Mouse (Mus musculus) midbrain, embryonic 15.5 days (tissue): Measurements from ENCODE around the gene Ccdc34. TPM values are rescaled to one million over a fixed set of nuclear protein-coding genes. Genes with fewer than 3 reads are reported as not detected.

Experiments used
- ATAC-seq: fragments of 200-750 bp; cut with Nextera tagmentation; replicated peaks from 2 replicates; pipeline ENCODE4 v1.8.0; 2017; ENCODE audit warnings: moderate TSS enrichment
- H3K27ac ChIP-seq: fragments of 300-500 bp; sonication (generic); 2 replicates; pipeline ENCODE4 v1.5.1; 2015; ENCODE audit warnings: mild to moderate bottlenecking, inconsistent platforms
- H3K27me3 ChIP-seq: fragments of 300-500 bp; sonication (generic); replicated peaks from 2 replicates; pipeline ENCODE4 v1.6.1; 2015; ENCODE audit warnings: inconsistent platforms
- H3K36me3 ChIP-seq: fragments of 300-500 bp; sonication (generic); replicated peaks from 2 replicates; pipeline ENCODE4 v1.6.1; 2015; ENCODE audit warnings: inconsistent platforms
- H3K4me1 ChIP-seq: fragments of 300-500 bp; sonication (generic); 2 replicates; pipeline ENCODE4 v1.6.1; 2015; ENCODE audit warnings: inconsistent platforms
- H3K4me2 ChIP-seq: fragments of 300-500 bp; sonication (generic); 2 replicates; pipeline ENCODE4 v1.6.1; 2015; ENCODE audit warnings: inconsistent platforms, mild to moderate bottlenecking, moderate library complexity
- H3K4me3 ChIP-seq: fragments of 300-500 bp; sonication (generic); 2 replicates; pipeline ENCODE4 v1.5.1; 2015; ENCODE audit warnings: mild to moderate bottlenecking, inconsistent platforms
- H3K9ac ChIP-seq: fragments of 300-500 bp; sonication (generic); 2 replicates; pipeline ENCODE4 v1.6.1; 2015; ENCODE audit warnings: mild to moderate bottlenecking, inconsistent platforms
- H3K9me3 ChIP-seq: fragments of 300-500 bp; sonication (generic); 2 replicates; pipeline ENCODE4 v1.6.1; 2016; ENCODE audit warnings: inconsistent platforms
- WGBS: fragments of 180-500 bp; shearing (Covaris S2); methylation state at CpG from one replicate; pipeline ENCODE4 v1.1.7; 2015; ENCODE audit warnings: mixed read lengths; 5-methylcytosine and 5-hydroxymethylcytosine counted together
- polyA plus RNA-seq: library from polyadenylated mRNA; unstranded; fragments of >200 nt; fragmentation: Nextera tagmentation; extraction: Ambion mirVana; gene quantifications from 2 replicates; pipeline ENCODE4 v1.2.1, GENCODE M21; 2015

Ccdc34 gene
- polyA plus RNA-seq, 1 experiment from 2014 or later, result 29.8 TPM

- no peak overlapping the region for H3K4me2 ChIP-seq
- no peaks in the 10 kb centered on the region for H3K4me1 ChIP-seq
- H3K27me3 ChIP-seq, result no peaks in the 10 kb centered on the region
- no peaks in the 10 kb centered on the region for H3K36me3 ChIP-seq
- H3K4me3 ChIP-seq, result no peak overlapping the region
- 83% methylated on average over 8 of the region's 8 CpGs for WGBS
- H3K9ac ChIP-seq, result no peak overlapping the region
- H3K9me3 ChIP-seq, result no peaks in the 10 kb centered on the region
- ATAC-seq, result peak; percentile 62; the same call in 1 of the 2 replicates
- H3K27ac ChIP-seq, result no peak overlapping the region
These were observed 193.2 kb downstream of the Ccdc34 start for GRCm38 (mm10) chr2:110210508-110211496.

- H3K9ac ChIP-seq, result no peak overlapping the region
- H3K4me2 ChIP-seq, result no peak overlapping the region
- H3K27ac ChIP-seq, result no peak overlapping the region
- WGBS, result 83% methylated on average over 4 of the region's 4 CpGs
- H3K9me3 ChIP-seq, result no peaks in the 10 kb centered on the region
- no peaks in the 10 kb centered on the region for H3K27me3 ChIP-seq
- no peaks in the 10 kb centered on the region for H3K36me3 ChIP-seq
- ATAC-seq, result no peak
- H3K4me1 ChIP-seq, result no peaks in the 10 kb centered on the region
- H3K4me3 ChIP-seq, result no peak overlapping the region
These were observed 196.7 kb downstream of the Ccdc34 start for GRCm38 (mm10) chr2:110214278-110214677.

GRCm38 (mm10) chr2:110214991-110215684, 197.5 kb downstream of the Ccdc34 start:
- 68% methylated on average over 9 of the region's 9 CpGs for WGBS
- H3K4me3 ChIP-seq, result no peak overlapping the region
- no peaks in the 10 kb centered on the region for H3K36me3 ChIP-seq
- no peak overlapping the region for H3K4me2 ChIP-seq
- no peak overlapping the region for H3K27ac ChIP-seq
- no peaks in the 10 kb centered on the region for H3K27me3 ChIP-seq
- no peaks in the 10 kb centered on the region for H3K4me1 ChIP-seq
- H3K9ac ChIP-seq, result no peak overlapping the region
- no peaks in the 10 kb centered on the region for H3K9me3 ChIP-seq
- no peak for ATAC-seq

- no peaks in the 10 kb centered on the region for H3K4me1 ChIP-seq
- H3K4me2 ChIP-seq, result no peak overlapping the region
- no peak overlapping the region for H3K4me3 ChIP-seq
- ATAC-seq, result no peak
- no peaks in the 10 kb centered on the region for H3K27me3 ChIP-seq
- 72% methylated on average over 3 of the region's 3 CpGs for WGBS
- H3K27ac ChIP-seq, result no peak overlapping the region
- no peaks in the 10 kb centered on the region for H3K36me3 ChIP-seq
- no peaks in the 10 kb centered on the region for H3K9me3 ChIP-seq
- no peak overlapping the region for H3K9ac ChIP-seq
These were observed 198.1 kb downstream of the Ccdc34 start for GRCm38 (mm10) chr2:110215685-110216058.

GRCm38 (mm10) chr2:110220492-110220891, 202.9 kb downstream of the Ccdc34 start:
- no peak for ATAC-seq
- Histone ChIP-seq H3K27ac (no peak overlapping the region), H3K4me1 (no peaks in the 10 kb centered on the region), H3K9me3 (no peaks in the 10 kb centered on the region), H3K36me3 (no peaks in the 10 kb centered on the region), H3K4me2 (no peak overlapping the region), H3K27me3 (no peaks in the 10 kb centered on the region), H3K4me3 (no peak overlapping the region), H3K9ac (no peak overlapping the region)
- 95% methylated on average over 1 of the region's 1 CpGs for WGBS

- Histone ChIP-seq H3K9ac (no peak overlapping the region), H3K36me3 (no peaks in the 10 kb centered on the region), H3K9me3 (no peaks in the 10 kb centered on the region), H3K27me3 (no peaks in the 10 kb centered on the region), H3K4me2 (no peak overlapping the region), H3K4me3 (no peak overlapping the region), H3K4me1 (no peaks in the 10 kb centered on the region), H3K27ac (no peak overlapping the region)
- no peak for ATAC-seq
- 86% methylated on average over 2 of the region's 2 CpGs for WGBS
These were observed 205.2 kb downstream of the Ccdc34 start for GRCm38 (mm10) chr2:110222793-110223192.

Other genes with a start within 250 kb of the Ccdc34 start
- 193 and 210 TPM in 2 replicates for gene Lin7c, start 127.0 kb upstream of the Ccdc34 start, polyA plus RNA-seq
- 7.6 and 8.1 TPM in 2 replicates for gene Lgr4, start 100.2 kb upstream of the Ccdc34 start, polyA plus RNA-seq